Mouse (Mus musculus): ENCODE measurements around the gene Trpm1.
"Not testable (repeated sequence)": the region's sequence is repeated elsewhere in the genome, so short reads cannot be mapped to it uniquely, and the experiment has no call there.

The Trpm1 gene

GRCm38 (mm10) chr7:64153535-64153934 lies at the start of gene Trpm1:
Gene Trpm1, plus strand, starts transcription at chr7:64153835.
- no peak for DNase-seq (ENCODE audit: low spot score in 2 of 2)

GRCm38 (mm10) chr7:64122131-64122715 lies 31.4 kb upstream of the Trpm1 start:
- DNase-seq (ENCODE audit: low spot score in 2 of 2) = no peak

DNA sequence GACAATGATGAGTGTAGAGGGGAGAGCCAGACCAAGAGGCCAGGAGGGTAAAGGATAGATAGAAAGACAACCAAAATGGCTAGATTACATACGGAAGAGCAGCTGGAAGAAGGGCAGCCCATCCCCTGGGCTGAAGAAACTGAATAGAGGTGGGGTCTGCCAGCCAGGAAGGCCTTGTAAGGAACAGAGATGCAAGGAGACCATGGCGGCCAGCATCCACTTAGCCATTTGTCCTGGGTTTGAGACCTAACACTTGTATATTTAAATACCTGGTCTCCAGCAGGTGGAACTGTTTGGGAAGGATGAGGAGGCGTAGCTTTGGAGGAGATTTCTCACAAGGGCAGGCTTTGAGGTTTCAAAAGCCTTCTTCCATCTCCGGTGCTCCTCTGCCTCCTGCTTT lies 29.9 kb upstream of the Trpm1 start:
- DNase-seq (ENCODE audit: low spot score in 2 of 2) = no peak

- DNase-seq (ENCODE audit: low spot score in 2 of 2) = not testable (repeated sequence)
Measured at GRCm38 (mm10) chr7:64125994-64126393, 27.6 kb upstream of the Trpm1 start.

- no peak for DNase-seq (ENCODE audit: low spot score in 2 of 2)
Measured at GRCm38 (mm10) chr7:64139866-64140265, 13.8 kb upstream of the Trpm1 start.

- DNase-seq (ENCODE audit: low spot score in 2 of 2) = no peak
Measured at GRCm38 (mm10) chr7:64141301-64142032, 12.2 kb upstream of the Trpm1 start.

DNA sequence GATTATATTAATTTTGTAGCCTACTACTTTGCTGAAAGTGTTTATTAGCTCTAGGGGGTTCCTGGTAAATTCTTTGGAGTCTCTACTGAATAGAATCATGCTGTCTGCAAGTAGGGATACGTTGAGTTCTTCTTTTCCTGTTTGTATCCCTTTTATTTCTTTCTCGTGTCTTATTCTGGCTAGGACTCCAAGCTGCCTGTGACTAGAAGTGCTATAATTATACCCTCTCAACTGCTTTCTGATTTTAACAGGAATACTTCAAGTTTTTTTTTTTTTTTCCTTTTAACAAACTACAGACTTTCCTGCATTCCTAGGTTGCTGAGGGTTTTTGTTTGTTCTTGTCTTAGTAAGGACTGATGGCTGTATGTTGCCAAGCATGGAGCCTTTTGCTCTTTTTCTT lies 4.3 kb upstream of the Trpm1 start:
- no peak for DNase-seq (ENCODE audit: low spot score in 2 of 2)

GRCm38 (mm10) chr7:64149747-64150146 lies 3.9 kb upstream of the Trpm1 start:
- DNase-seq (ENCODE audit: low spot score in 2 of 2) = no peak

DNA sequence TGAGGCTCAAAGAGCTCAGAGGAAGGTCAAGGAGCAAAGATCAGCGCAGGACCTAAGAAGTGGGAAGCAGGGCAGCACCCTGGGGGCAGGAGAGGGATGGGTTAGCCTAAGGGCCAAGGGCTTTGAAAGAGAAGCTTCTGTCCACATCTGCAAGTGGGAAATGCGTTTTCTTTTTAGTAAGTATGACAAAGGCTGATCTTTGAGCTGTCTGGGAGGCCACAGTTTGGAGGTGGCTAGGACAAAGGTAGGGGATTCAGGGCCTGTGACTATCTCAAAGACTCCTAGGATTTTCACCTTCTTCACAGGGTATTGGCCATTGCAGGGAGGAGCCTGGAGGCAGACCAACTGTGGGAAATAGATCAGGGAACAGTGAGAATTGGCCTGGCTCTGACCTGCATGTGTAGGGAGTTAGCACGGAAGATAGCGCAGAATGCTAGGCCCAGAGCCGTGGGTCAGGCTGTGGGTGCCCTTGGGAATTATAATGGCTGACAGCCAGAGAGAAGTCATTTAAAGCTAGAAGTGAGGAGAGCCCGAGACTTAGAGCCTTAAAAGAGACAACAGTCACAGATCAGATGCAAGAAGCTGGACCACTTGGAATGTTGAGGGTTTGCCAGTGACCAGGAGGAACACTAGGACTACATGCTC lies 3.1 kb upstream of the Trpm1 start:
- no peak for DNase-seq (ENCODE audit: low spot score in 2 of 2)

DNA sequence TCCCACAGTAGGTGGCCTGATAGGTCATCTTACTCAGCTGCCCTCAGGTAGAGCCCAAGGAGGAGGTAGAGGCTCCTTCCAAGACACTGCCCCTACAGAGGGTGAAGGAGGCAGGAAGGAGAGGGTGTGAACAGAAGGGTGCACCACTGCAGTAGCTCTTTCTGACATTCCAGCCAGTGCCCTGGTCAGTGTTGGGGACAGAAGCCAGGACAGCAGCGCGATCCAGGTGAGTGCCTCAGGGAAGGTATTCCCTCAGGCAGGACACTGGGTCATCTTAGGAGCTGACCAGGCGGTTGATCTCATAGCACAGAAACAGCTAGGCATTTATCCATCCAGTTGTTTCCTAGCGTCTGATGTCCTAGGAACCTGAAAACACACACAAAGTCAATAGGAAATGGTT lies 1.6 kb downstream of the Trpm1 start:
- no peak for DNase-seq (ENCODE audit: low spot score in 2 of 2)

- DNase-seq (ENCODE audit: low spot score in 2 of 2) = peak; percentile 84 to 88
Measured at GRCm38 (mm10) chr7:64155687-64156086, 2.1 kb downstream of the Trpm1 start.

- no peak for DNase-seq (ENCODE audit: low spot score in 2 of 2)
Measured at GRCm38 (mm10) chr7:64156271-64156911, 2.8 kb downstream of the Trpm1 start.

GRCm38 (mm10) chr7:64156918-64157690 lies 3.5 kb downstream of the Trpm1 start:
- DNase-seq (ENCODE audit: low spot score in 2 of 2) = no peak

DNA sequence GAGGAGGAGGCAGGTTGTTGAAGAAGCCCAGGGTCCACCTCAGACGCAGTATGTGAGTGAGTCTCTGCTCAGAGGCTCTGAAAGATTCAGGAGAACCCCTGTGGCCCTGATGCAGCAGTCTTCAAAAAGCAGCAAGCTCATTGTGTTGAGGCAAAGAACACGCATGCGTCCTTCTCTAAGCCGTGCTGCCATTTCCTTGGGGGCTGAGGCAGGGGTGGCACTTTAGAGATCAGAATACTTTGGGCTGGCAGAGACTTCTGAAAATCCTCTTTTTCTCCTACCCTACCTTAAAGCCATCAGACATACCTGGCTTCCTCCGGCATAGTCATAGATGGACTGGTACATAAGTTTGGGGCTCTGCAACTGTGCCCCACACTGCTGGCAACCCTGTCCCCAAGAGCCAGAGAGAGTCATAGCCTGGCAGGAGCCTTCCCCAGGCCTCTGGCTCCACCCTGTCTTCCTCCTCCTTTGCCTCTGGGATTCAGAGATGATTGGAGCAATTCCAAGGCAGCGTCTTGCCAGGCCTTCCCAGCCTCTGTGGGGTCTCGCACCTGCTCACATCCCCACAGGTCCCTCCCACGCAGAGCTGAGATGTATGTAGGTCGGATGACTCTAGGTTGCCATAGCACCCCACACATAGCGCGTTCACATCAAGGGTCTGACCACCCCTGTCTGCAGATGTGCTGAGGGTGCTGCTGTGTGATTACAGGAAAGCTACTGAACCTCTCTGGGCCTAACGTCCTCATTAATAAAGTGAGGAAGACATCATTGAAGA lies 4.8 kb downstream of the Trpm1 start:
- no peak for DNase-seq (ENCODE audit: low spot score in 2 of 2)

GRCm38 (mm10) chr7:64159056-64159542 lies 5.5 kb downstream of the Trpm1 start:
- DNase-seq (ENCODE audit: low spot score in 2 of 2) = no peak

- no peak for DNase-seq (ENCODE audit: low spot score in 2 of 2)
Measured at GRCm38 (mm10) chr7:64159612-64160591, 6.3 kb downstream of the Trpm1 start.

DNA sequence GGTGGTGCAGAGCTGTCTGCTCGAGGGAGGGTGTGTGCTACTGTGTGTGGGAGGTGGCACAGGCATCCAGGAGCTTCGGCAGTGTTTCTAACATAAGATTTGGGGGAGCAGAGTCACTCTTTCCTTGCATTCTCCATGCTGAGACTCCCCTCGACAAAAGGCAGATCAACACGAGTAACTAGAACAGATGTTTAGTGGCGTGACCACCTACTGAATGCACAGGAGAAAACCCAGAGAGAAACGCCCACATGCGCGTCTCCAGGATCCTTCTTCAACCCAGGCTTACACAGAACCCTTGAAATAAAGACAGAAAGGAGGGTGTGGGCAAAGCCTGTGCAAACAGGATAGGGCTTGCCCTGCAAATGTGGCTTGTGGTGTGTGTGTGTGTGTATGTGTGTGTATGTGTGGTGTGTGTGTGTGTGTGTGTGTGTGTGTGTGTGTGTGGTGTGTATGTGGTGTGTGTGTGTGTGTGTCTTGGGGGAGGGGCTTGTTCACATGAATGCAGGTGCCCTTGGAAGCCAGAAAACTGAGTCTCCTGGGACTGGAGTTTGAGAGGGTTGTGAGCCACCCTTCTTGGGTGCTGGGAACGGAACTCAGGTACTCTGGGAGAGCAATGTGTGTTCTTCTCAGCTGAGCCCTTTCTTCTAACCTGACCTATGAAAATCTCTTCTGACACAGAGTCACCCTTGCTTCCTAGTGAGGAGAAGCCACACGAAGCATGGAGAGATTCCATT lies 7.3 kb downstream of the Trpm1 start:
- DNase-seq (ENCODE audit: low spot score in 2 of 2) = peak in 1 of 2 experiments; percentile 61

DNA sequence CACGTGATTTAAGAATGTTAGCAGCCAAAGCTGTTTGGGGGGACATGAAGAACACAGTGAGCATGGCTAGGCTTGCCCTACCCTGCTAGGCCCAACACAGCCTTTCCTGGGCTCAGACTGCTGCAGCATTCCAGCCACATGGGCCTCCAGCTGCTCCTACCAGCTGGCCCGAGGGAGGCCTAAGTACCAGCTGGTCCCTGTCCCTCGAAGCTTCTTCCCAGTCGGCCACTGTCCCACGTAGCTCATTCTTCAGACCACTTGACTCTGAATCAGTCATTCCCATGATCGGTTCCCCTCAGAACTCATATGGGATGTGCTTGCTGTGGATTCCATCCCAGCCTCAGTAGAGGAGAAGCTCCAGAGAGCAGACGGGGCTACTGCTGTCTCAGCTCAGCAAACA lies 8.4 kb downstream of the Trpm1 start:
- DNase-seq (ENCODE audit: low spot score in 2 of 2) = no peak

GRCm38 (mm10) chr7:64163086-64163485 lies 9.5 kb downstream of the Trpm1 start:
- DNase-seq (ENCODE audit: low spot score in 2 of 2) = no peak
